Mouse (Mus musculus): ENCODE measurements around the gene Ttll7. TPM values are rescaled to one million over a fixed set of nuclear protein-coding genes. Genes with fewer than 3 reads are reported as not detected.

Ttll7 gene
- 0.39 and 3.3 TPM in 2 replicates for polyA plus RNA-seq (2012; rRNA removed; ENCODE audit: low replicate concordance)

GRCm38 (mm10) chr3:146851966-146852891 is at the start of gene Ttll7:
Gene Ttll7 (plus strand): TSS chr3:146852367.

DNA sequence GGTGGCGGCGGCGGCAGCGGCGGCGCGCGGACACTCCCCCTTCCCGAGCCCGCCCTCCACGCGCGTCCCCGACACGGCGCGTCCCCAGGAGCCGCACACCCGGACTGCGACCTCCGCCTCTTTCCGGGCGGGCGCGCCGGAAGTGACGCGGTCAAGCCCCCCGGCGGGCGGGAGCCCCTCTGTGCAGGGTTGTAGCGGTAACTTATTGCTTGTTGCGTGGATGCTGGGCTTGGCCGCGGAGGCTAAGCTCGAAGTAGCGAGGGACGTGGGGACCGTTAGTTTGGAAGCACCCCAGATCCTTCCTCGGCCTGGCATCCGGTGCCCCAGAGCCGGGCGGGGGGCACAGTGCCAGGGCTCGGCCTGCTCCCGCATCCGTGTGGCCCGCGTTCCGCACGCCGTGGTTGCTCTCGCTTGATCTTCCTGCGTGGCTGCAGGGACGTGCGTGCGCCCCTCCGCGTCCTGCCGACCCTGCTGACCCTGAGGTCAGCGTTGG is 39.2 kb upstream of the Ttll7 start, which contains the start of gene Prkacb:
Gene Prkacb (minus strand): TSS at position 90 of the 493 bp plus-strand sequence.

Other genes starting within 250 kb of the Ttll7 start
- not detected in 2 replicates for gene Dnase2b, start 236.8 kb upstream of the Ttll7 start, polyA plus RNA-seq (2012; rRNA removed; ENCODE audit: low replicate concordance)
- not detected in 2 replicates for gene 4930503B20Rik, start 201.1 kb upstream of the Ttll7 start, polyA plus RNA-seq (2012; rRNA removed; ENCODE audit: low replicate concordance)
- 0.37 TPM in 1 of 2 replicates, not detected in the other for gene Samd13, start 166.8 kb upstream of the Ttll7 start, polyA plus RNA-seq (2012; rRNA removed; ENCODE audit: low replicate concordance)
- 22.0 and 22.3 TPM in 2 replicates for gene Prkacb, start 39.4 kb upstream of the Ttll7 start, polyA plus RNA-seq (2012; rRNA removed; ENCODE audit: low replicate concordance)

Data from mammary gland, adult 2 months (tissue).